Mouse (Mus musculus): ENCODE data around the gene Fnbp1. TPM values are rescaled to one million over a fixed set of nuclear protein-coding genes. Genes with fewer than 3 reads are reported as not detected.

Fnbp1 gene
- 47.6 and 48.3 TPM in 2 replicates for polyA plus RNA-seq (2015; fragmentation: Nextera tagmentation; extraction: Ambion mirVana)

DNA sequence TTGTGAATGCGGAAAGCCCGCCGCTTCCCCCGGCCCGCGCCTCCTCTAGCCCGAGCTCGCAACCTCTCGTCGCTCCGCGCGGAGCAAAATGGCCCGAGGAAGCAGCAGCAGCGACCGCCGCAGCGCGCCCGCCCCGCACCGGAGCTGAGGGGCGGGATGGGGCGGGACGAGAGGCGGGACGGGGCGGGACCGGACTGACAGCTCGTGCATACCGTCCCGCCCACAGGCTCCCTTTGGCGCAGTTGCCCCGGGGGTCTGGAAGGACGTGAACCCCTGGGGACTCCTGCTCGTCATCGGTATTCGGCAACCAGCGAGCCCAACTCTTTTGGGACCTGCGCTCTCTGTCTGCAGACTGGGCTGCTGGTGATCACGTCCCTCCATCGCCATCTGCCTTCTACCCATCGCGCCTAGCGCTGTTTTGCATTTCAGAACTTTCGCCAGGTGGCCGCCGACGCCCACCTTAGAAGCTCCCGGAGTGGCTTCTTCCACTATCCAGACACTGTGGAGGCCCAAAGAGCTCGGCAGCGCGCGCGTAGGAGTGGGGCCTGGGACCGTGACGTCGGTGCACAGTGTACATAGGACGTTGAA is at the start of gene Fnbp1:
TSS of gene Fnbp1 (minus strand) at position 142 of the 588 bp plus-strand sequence.

DNA sequence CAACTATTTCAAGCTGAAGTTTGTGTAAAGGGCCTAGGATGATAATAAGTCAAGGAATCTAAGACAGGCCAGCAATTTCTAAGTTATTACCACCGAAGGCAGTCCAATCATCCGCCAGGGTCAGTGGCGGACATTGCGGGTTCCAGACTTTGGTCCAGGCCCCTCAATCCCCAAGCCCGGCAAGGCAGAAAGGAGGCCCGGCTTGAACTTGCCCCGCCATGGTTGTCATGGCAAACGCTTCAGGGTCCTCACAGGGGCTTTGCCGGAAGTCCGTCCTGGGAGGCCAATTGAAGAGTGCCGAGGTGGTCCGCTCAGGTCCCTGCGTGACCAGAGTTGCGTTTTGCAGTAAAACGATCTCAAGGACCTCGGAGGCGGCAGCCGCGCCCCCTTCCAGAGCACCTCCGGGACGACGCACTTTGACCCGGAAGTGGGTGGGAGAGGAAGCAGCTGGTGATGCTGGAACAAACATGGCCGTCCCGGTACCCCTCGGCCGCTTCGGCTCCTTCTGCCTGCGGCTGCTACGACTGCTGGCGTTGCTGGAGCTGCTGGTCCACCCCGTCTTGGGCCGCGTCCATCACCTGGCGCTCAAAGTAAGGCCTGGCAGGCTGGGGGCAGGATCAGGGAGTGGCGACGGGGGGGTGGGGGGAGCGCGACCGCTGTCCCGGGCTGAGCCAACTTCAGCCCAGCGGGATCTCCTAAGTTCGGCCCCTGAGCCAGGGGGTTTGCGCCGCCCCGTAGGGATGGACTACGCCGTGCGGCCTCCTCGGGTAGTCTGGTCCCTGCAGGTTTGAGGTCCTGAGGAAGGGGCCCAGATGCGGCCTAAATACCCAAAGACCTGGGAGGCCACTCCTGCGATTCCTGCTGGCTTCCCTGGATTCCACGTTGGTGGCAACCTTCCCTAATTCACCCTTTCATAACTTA is 10.3 kb upstream of the Fnbp1 start, which contains the start of gene Gpr107:
TSS of gene Gpr107 (plus strand) at position 425 of the 921 bp plus-strand sequence.

DNA sequence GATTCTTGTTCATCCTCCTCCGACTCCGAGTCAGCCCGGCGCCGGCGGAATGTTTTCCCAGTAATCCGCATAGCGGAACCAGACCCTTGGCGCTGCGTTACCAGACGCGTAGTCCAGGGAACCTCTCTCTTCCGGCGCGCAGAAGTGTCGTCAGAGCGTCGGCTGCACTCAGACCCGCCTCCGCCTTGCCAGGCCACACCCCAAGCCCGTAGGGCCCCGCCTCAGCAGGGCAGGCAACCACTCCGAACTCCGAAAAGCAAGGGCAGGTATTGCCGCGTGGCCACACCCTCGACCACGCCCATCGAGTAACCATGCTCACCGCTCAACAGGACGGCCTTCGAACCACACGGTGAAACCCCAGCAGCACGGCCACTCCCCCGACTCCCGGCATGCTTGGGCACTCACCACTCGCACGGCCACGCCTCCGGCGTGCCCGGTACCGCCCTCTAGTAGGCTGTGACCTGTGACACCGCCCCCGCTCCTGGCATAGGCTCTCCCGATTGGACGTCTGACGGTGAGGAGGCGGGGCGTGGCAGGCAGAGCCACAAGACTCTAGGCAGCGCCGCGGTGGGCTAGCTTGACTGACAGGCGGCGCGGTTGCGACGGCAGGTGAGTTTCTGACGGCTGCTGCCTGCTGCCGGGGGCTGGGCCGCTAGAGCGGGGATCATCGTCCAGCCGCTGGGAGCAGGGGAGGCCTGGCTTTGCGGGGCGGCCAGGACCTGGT is 159.9 kb downstream of the Fnbp1 start, which contains the start of the genes BC005624 and Usp20:
TSS of gene BC005624 (minus strand) at position 412 of the 724 bp plus-strand sequence.
TSS of gene Usp20 (plus strand) at position 490 of the 724 bp plus-strand sequence.

Other genes starting within 250 kb of the Fnbp1 start
- 33.3 and 40.7 TPM in 2 replicates for gene Ptges, start 212.1 kb downstream of the Fnbp1 start, polyA plus RNA-seq (2015; fragmentation: Nextera tagmentation; extraction: Ambion mirVana)
- 26.5 and 29.4 TPM in 2 replicates for gene Tor1b, start 189.0 kb downstream of the Fnbp1 start, polyA plus RNA-seq (2015; fragmentation: Nextera tagmentation; extraction: Ambion mirVana)
- gene Tor1a, start 174.1 kb downstream of the Fnbp1 start, polyA plus RNA-seq (2015; fragmentation: Nextera tagmentation; extraction: Ambion mirVana) = 42.0 and 43.5 TPM in 2 replicates
- 33.1 and 34.8 TPM in 2 replicates for gene BC005624, start 159.8 kb downstream of the Fnbp1 start, polyA plus RNA-seq (2015; fragmentation: Nextera tagmentation; extraction: Ambion mirVana)
- 6.8 and 7.1 TPM in 2 replicates for gene Usp20, start 159.7 kb downstream of the Fnbp1 start, polyA plus RNA-seq (2015; fragmentation: Nextera tagmentation; extraction: Ambion mirVana)
- gene Gpr107, start 10.3 kb upstream of the Fnbp1 start, polyA plus RNA-seq (2015; fragmentation: Nextera tagmentation; extraction: Ambion mirVana) = 25.7 and 27.8 TPM in 2 replicates
- gene Ncs1, start 103.8 kb upstream of the Fnbp1 start, polyA plus RNA-seq (2015; fragmentation: Nextera tagmentation; extraction: Ambion mirVana) = 18.9 and 19.4 TPM in 2 replicates
- gene Hmcn2, start 172.4 kb upstream of the Fnbp1 start, polyA plus RNA-seq (2015; fragmentation: Nextera tagmentation; extraction: Ambion mirVana) = 4.4 and 4.5 TPM in 2 replicates

Measured in urinary bladder, postnatal 0 days (tissue).